ENCODE assay signal across 13 mouse cellular contexts in the genomic region with DNA sequence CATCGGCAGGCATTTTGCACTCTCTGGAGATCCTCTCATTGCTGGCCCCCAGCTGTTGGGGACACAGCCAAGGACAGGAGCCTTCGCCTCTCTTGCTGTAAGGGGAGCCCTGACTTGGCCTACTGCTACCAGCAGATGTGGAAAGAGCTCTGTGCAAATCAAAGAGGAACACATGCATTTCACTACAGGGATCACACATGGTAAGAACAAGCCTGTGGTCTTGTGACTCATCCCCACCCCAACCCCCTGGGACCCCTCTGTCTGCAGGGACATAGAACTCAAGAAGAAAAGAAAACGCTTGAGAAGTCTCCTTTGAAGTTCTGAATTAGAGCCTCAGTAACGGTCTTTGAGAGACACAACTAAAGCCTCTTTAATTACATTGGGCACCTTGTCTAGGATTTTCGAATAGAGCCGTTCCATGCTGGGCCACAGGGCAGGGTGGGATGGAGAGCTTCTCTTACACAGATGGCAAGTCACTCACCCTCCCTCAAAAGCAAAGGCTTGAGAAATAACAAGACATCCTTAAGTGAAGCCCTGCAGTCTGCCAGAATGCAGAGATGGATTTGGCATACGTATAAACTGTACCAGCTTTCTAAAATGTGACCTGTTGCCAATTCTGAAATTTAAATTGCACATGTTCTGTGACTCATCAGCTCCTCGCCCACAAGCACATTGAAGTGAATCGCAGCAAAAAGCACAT.
A peak's percentile ranks its signal among the peaks of the same experiment; 100 is the strongest.
DNase-seq lines count a peak whose midpoint lies in the region; ATAC-seq lines count a peak whose summit lies in the region.
"Had no signal": no experiment of that assay in that cellular context is flagged by ENCODE, and none has a peak within 500 bp of the region (broad histone marks: within the 10 kb centered on the region; RNA-seq: fewer than 3 reads in every experiment).

No protein-coding gene starts in this region.

- no peaks in the 10 kb centered on the region for H3K27me3 ChIP-seq in embryonic facial prominence, embryonic 14.5 days (replicated peaks; ENCODE audit: control insufficient read depth, insufficient read depth, low read length)
- H3K27me3 ChIP-seq in embryonic facial prominence, embryonic 10.5 days (replicated peaks; ENCODE audit: low read depth, poor library complexity, severe bottlenecking), result no peaks in the 10 kb centered on the region
- H3K27me3 ChIP-seq: heart, embryonic 15.5 days; limb, embryonic 15.5 days had no signal

- no peak overlapping the region for H3K4me3 ChIP-seq in embryonic facial prominence, embryonic 14.5 days (ENCODE audit: low read depth, low read length)
- no peak overlapping the region for H3K4me3 ChIP-seq in embryonic facial prominence, embryonic 10.5 days
- H3K4me3 ChIP-seq: heart, embryonic 15.5 days; limb, embryonic 15.5 days; myocyte had no signal

- H3K9ac ChIP-seq in embryonic facial prominence, embryonic 14.5 days (ENCODE audit: low read depth, low read length), result no peak overlapping the region
- H3K9ac ChIP-seq: heart, embryonic 15.5 days; limb, embryonic 15.5 days had no signal

- H3K4me2 ChIP-seq in embryonic facial prominence, embryonic 14.5 days (ENCODE audit: low read depth, low read length), result no peak overlapping the region
- H3K4me2 ChIP-seq: heart, embryonic 15.5 days; limb, embryonic 15.5 days had no signal

- DNase-seq in embryonic facial prominence, embryonic 14.5 days (ENCODE audit: low spot score), result peak; percentile 14
- DNase-seq in embryonic facial prominence, embryonic 10.5 days (ENCODE audit: low spot score), result no peak
- peak; percentile 83 for DNase-seq in NIH3T3 (ENCODE audit: low read depth)
- peak; percentile 72 to 85 for DNase-seq in layer of hippocampus, adult 18-20 months (ENCODE audit: low spot score in 2 of 2)
- DNase-seq in right cerebral cortex, adult 18-20 months, result peak; percentile 80
- DNase-seq in thymus, postnatal 4 days, result no peak
- no peak for DNase-seq in spleen, postnatal 4 days (ENCODE audit: low spot score in 2 of 2)
- no peak for DNase-seq in heart, adult 8-10 months (ENCODE audit: low spot score)
- DNase-seq: kidney, postnatal 14 days; lung, postnatal 10 days had no signal

- H3K9me3 ChIP-seq in embryonic facial prominence, embryonic 14.5 days (ENCODE audit: control insufficient read depth, low read length), result no peaks in the 10 kb centered on the region
- no peaks in the 10 kb centered on the region for H3K9me3 ChIP-seq in embryonic facial prominence, embryonic 10.5 days
- H3K9me3 ChIP-seq: heart, embryonic 15.5 days; limb, embryonic 15.5 days had no signal

- ATAC-seq in embryonic facial prominence, embryonic 14.5 days (ENCODE audit: low read depth), result no peak

- 42% methylated on average over 9 of the region's 9 CpGs for WGBS in embryonic facial prominence, embryonic 14.5 days
- 61% methylated on average over 9 of the region's 9 CpGs for WGBS in embryonic facial prominence, embryonic 10.5 days

- no peak overlapping the region for H3K27ac ChIP-seq in embryonic facial prominence, embryonic 14.5 days (replicated peaks; ENCODE audit: low read depth, low read length)
- H3K27ac ChIP-seq in embryonic facial prominence, embryonic 10.5 days (replicated peaks), result no peak overlapping the region
- H3K27ac ChIP-seq: heart, embryonic 15.5 days; limb, embryonic 15.5 days had no signal

- H3K36me3 ChIP-seq in embryonic facial prominence, embryonic 14.5 days (ENCODE audit: control insufficient read depth, insufficient read depth, low read length), result no peaks in the 10 kb centered on the region
- no peaks in the 10 kb centered on the region for H3K36me3 ChIP-seq in embryonic facial prominence, embryonic 10.5 days (replicated peaks)
- H3K36me3 ChIP-seq: heart, embryonic 15.5 days; limb, embryonic 15.5 days had no signal

- no peaks in the 10 kb centered on the region for H3K4me1 ChIP-seq in embryonic facial prominence, embryonic 14.5 days (ENCODE audit: control insufficient read depth, insufficient read depth, low read length)
- H3K4me1 ChIP-seq in embryonic facial prominence, embryonic 10.5 days, result 0 out of 2 replicates have a peak, but pooled peaks cover 5% of the 10 kb centered on the region
- H3K4me1 ChIP-seq: heart, embryonic 15.5 days; limb, embryonic 15.5 days had no signal

Comparison
In these comparisons a context has a peak if more than half of its experiments do, and no peak if none do; other contexts are left out.
1. DNase-seq: peak in embryonic facial prominence, embryonic 14.5 days (single experiment), NIH3T3 (single experiment), layer of hippocampus, adult 18-20 months (2 of 2) and right cerebral cortex, adult 18-20 months (single experiment); none in embryonic facial prominence, embryonic 10.5 days (single experiment), thymus, postnatal 4 days (single experiment), spleen, postnatal 4 days (0 of 2) and heart, adult 8-10 months (single experiment).